Mouse (Mus musculus): Measurements from ENCODE around the gene Atf6.

Atf6 gene

DNA sequence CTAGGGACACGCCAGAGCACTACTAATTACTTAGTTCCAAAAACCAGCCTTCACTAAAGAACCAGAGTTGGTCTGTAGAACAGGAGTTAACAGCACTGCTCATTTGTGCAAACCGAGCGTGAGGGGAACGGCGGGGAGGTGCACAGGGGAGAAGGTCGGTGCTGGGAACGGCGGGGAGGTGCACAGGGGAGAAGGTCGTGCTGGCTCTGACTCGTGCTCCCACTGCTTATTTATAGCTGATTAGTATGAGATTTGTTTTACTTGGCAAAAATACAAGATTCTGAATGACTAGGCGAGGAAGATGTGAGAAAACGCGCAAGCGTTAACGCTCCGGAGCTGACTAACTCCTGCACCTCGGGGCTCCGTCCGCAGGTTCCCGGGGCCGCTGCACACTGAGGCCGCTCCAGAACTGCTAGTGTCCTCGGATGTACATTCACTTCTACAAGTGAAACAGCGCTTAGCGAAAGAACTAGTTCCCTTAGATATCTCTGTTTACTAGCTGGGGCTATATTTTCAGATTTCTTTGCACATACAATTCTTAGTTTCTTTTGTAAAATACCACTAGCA lies 96.1 kb downstream of the Atf6 start:
- DNase-seq (ENCODE audit: low read depth), result no peak

GRCm38 (mm10) chr1:170770691-170771090 lies 96.9 kb downstream of the Atf6 start:
- DNase-seq (ENCODE audit: low read depth), result no peak

- DNase-seq (ENCODE audit: low read depth), result no peak
Measured at GRCm38 (mm10) chr1:170766997-170767396, 100.6 kb downstream of the Atf6 start.

- DNase-seq (ENCODE audit: low read depth), result no peak
Measured at GRCm38 (mm10) chr1:170764798-170765197, 102.8 kb downstream of the Atf6 start.

GRCm38 (mm10) chr1:170761634-170762033 lies 105.9 kb downstream of the Atf6 start:
- DNase-seq (ENCODE audit: low read depth), result no peak

DNA sequence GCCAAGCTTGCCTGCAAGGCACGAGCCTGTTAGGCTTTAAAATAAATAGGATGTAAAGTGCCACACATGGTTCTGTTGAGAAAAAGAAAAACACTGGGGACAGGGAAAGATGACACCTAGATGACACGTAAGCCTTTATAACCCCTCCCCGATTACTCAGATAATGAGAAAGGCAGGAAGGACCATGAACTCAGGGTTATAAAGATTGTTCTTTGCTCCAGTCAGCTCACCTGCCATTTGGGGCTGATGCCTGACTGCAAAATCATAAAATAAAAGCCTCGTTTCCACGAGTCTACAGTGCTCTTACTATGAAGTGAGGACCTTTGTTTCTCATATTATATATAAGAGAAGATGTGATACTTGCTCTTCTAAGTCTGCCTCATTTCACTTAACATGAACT lies 114.0 kb downstream of the Atf6 start:
- no peak for DNase-seq (ENCODE audit: low read depth)

- no peak for DNase-seq (ENCODE audit: low read depth)
Measured at GRCm38 (mm10) chr1:170751797-170752196, 115.8 kb downstream of the Atf6 start.

DNA sequence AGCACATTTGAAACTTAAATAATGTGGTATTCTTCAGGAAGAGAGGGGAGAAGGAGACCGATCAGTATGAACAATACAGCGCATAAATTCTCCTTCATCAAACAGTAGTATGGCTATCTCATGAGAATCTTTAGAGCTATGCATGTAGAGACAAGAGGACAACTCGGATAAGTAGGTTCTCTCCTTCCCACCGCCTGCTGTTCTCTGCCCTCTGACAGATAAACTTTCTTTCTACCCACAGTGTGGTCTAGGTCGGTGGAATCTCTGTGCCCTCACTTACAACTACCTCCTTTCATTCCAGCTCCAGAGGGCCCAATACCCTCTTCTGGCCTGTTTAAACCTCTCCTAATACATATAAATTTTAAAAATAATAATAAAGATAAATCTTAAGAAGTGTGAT lies 121.0 kb downstream of the Atf6 start:
- DNase-seq (ENCODE audit: low read depth), result no peak

- no peak for DNase-seq (ENCODE audit: low read depth)
Measured at GRCm38 (mm10) chr1:170741497-170742246, 125.9 kb downstream of the Atf6 start.

GRCm38 (mm10) chr1:170734866-170735265 lies 132.7 kb downstream of the Atf6 start:
- DNase-seq (ENCODE audit: low read depth), result no peak

- DNase-seq (ENCODE audit: low read depth), result no peak
Measured at GRCm38 (mm10) chr1:170732596-170732890, 135.0 kb downstream of the Atf6 start.

DNA sequence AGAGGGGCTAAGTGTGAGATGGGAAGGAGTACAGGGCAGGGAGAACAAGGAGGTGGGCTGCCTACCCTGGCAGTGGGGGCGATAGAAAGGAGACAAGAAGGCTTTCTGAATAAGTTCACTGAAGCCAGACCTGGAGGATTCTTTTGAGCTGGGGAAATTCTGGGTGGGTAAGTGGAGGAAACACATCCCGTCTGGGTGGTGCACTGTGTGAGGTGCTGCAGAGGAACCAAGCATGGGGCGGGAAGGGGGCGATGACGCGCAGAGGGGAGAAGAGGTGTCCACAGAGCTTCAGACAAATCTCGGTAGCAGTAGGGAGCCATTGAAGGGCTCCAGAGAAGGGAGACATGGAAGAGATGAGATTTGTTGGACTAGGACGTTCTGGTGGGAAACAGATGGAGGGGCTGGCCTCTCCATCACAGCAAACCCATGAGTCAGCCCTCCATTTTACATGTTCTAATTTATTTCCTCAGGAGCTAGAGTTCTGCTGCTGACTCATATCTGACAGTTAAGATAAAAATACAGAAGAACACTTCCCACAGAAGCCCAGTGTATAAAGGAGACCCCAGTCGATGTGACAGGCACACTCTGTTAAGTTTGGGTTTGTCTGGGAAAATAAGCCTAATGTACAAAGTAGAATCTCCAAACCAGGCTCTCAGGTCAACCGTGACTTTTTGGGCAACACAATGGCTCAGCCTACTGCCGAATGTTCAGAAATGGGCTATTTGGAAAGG lies 135.5 kb downstream of the Atf6 start:
- no peak for DNase-seq (ENCODE audit: low read depth)

DNA sequence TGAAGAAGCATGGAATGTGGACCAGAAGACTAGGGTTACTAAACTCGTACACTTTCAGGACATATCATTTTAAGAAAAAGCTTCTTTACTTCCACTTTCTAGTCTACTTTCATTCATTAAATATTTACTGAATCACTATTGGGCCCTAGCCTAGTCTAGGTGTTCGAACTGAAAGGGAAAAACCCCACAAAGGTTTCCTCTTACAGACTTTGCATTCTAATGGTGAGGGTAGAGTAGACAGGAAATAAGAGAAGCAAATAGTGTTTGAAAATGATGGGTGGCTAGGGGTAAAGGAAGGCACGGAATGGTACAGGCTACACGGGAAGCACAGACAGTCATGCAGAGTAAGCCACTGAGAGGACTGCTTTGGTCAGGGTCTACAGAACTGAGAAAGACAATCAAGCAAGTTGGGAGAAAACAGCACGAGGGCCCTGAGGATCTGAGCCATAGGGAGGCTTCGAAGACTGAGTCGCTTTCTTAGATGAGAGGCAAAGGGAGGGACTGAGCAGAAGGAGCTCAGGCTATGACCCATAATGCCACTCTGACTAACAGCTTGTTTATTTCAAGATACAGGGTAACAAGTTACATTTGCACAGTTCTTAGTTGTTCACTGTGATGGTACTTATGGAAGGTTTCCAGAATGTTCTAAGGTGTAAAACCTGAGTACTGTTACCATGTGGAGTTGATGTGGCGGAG lies 138.2 kb downstream of the Atf6 start:
- DNase-seq (ENCODE audit: low read depth), result peak; percentile 4

DNA sequence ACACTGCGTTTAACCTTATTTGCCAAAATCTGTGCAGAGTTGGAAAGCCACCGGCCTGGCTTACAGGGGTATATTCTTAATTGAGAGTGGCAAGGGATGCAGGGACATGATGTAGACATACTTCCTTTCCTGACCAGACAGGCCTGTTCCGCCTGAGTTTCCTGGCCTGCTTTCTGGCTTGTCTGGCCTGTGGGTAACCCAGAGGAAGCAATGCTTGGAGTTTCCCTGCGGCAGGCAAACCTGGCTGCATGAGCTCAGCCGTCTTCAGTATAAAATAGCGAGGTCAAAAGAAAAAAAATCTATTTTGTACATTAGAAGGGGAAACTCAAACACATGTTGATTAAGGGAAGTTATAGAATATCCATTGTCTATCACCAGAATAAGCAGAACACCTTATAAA lies 139.0 kb downstream of the Atf6 start:
- no peak for DNase-seq (ENCODE audit: low read depth)

GRCm38 (mm10) chr1:170721560-170721959 lies 146.0 kb downstream of the Atf6 start:
- DNase-seq (ENCODE audit: low read depth), result no peak

GRCm38 (mm10) chr1:170718133-170718810 lies 149.3 kb downstream of the Atf6 start:
- DNase-seq (ENCODE audit: low read depth), result no peak

DNA sequence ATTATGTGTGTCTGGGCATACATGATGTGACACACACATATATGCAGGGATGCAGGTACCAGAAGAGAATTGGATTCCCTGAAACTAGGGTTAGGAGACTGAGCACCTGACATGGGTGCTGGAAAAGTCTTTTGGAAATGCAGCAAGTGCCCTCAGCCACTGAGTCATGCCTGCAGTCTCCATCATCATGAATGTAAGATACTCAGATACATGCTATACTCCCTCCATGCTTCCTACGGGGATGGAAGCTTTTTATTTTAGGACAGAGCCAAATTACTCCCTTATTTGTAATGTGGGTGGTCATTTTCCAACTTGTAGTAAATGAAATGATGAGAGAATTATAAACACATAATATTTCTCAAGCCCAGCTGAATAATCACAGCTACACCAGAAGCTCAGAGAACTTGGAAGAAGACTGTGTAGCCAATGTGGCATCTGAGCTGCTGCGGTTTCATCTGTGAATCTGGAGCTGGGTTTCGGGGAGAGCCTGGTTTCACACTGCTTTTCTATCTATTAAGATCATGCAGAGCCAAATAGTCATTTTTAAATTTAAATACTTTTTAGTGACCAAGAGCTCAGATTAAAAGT lies 150.2 kb downstream of the Atf6 start:
- no peak for DNase-seq (ENCODE audit: low read depth)

- no peak for DNase-seq (ENCODE audit: low read depth)
Measured at GRCm38 (mm10) chr1:170711731-170712130, 155.8 kb downstream of the Atf6 start.

GRCm38 (mm10) chr1:170709969-170710368 lies 157.6 kb downstream of the Atf6 start:
- no peak for DNase-seq (ENCODE audit: low read depth)

DNA sequence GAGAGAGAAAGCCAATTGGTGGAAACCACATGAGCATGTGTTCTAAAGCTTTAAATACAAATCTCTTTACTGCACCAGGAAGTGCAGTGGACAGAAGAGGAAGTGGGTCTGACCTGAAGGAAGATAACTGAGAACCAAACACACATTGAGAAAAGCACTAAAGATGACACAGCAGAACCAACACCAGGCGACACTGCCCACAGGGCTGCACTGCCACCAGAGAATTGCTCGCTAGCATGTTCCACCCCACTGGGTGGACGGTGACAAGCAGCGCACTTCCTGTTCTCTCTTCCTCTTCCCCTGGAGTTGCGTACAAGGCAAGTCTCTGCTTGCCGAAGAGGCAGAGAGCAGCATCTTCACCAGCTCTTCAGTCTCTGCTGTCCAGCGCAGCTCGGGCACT lies 158.1 kb downstream of the Atf6 start:
- DNase-seq (ENCODE audit: low read depth), result peak; percentile 27

DNA sequence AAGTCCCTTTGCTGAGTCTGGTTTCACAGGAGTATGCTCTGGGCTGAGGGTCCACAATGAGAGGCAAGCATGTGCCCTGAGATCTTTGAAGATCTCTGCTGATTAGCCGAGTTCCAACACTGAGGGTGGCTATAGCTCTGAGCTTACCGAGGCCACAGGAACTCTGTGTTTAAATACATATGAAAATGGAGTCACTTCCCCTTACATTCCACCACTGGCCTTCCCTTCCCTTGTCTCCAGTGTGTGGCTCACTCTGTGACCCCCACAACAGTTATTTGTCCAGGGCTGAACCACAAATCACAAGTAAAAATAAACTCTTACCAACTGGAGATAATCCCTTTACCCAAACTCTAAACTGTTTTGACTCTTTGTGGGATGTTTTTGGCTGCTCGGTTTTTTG lies 158.5 kb downstream of the Atf6 start:
- peak; percentile 9 for DNase-seq (ENCODE audit: low read depth)

GRCm38 (mm10) chr1:170706046-170706445 lies 161.5 kb downstream of the Atf6 start:
- no peak for DNase-seq (ENCODE audit: low read depth)
